Mouse (Mus musculus) forebrain, embryonic 11.5 days (tissue): ENCODE results near the gene Stap1. TPM values are rescaled to one million over a fixed set of nuclear protein-coding genes. Genes with fewer than 3 reads are reported as not detected.

Source experiments
- ATAC-seq: fragments of 200-750 bp; cut with Nextera tagmentation; replicated peaks from 2 replicates; pipeline ENCODE4 v1.8.0; 2017; ENCODE audit warnings: moderate TSS enrichment; ENCODE audit not compliant: low FRiP score
- DNase-seq: peaks from one replicate; pipeline ENCODE4 v3.0.0-alpha.2; 2017; ENCODE audit warnings: low spot score
- H3K27ac ChIP-seq: fragments of 300-500 bp; sonication (generic); 2 replicates; pipeline ENCODE4 v1.5.1; 2014; ENCODE audit warnings: low read depth, low read length
- H3K27me3 ChIP-seq: fragments of 300-500 bp; sonication (generic); 2 replicates; pipeline ENCODE4 v1.6.1; 2014; ENCODE audit warnings: mild to moderate bottlenecking, low read length, mixed read lengths; ENCODE audit not compliant: control insufficient read depth, insufficient read depth
- H3K36me3 ChIP-seq: fragments of 300-500 bp; sonication (generic); 2 replicates; pipeline ENCODE4 v1.6.1; 2014; ENCODE audit warnings: mild to moderate bottlenecking, low read length, moderate library complexity, mixed read lengths; ENCODE audit not compliant: control insufficient read depth, insufficient read depth
- H3K4me1 ChIP-seq: fragments of 300-500 bp; sonication (generic); replicated peaks from 2 replicates; pipeline ENCODE4 v1.6.1; 2014; ENCODE audit warnings: low read length, mixed read lengths; ENCODE audit not compliant: control insufficient read depth, insufficient read depth
- H3K4me2 ChIP-seq: fragments of 300-500 bp; sonication (generic); 2 replicates; pipeline ENCODE4 v1.6.1; 2014; ENCODE audit warnings: low read depth, mild to moderate bottlenecking, low read length, moderate library complexity, mixed read lengths; ENCODE audit not compliant: severe bottlenecking
- H3K4me3 ChIP-seq: fragments of 300-500 bp; sonication (generic); 2 replicates; pipeline ENCODE4 v1.5.1; 2014; ENCODE audit warnings: low read depth, low read length
- H3K9ac ChIP-seq: fragments of 300-500 bp; sonication (generic); 2 replicates; pipeline ENCODE4 v1.6.1; 2014; ENCODE audit warnings: low read length
- H3K9me3 ChIP-seq: fragments of 300-500 bp; sonication (generic); 2 replicates; pipeline ENCODE4 v1.6.1; 2016; ENCODE audit warnings: low read length, mixed read lengths; ENCODE audit not compliant: control insufficient read depth
- WGBS: fragments of 180-500 bp; shearing (Covaris S2); extraction: QIAGEN DNeasy Blood & Tissue Kit; methylation state at CpG from one replicate; pipeline ENCODE4 v1.1.7; 2014; 5-methylcytosine and 5-hydroxymethylcytosine counted together
- polyA plus RNA-seq: library from polyadenylated mRNA; unstranded; fragments of >200 nt; fragmentation: Nextera tagmentation; extraction: Ambion mirVana; gene quantifications from 2 replicates; pipeline ENCODE4 v1.2.1, GENCODE M21; 2014

Stap1 gene
- polyA plus RNA-seq, 1 experiment from 2014 or later, result 0.20 TPM

DNA sequence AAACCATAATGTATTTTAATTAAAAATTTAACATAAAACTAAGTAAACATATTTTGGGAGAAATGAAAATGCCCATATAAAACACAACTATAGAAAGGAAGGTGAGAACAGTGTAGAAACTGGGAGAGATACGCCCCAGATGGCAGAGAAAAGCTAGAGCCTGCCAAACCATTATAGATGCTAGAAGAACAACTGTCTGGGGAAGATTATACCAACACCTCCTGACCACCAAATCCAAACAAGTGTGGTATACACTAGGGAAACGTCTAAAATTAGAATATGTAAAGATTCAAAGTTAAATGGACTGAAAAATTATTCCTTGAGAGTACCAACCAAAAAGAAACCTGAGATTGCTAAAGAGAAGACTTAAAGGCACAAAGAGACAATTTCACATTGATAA, 35.1 kb downstream of the Stap1 start:
- no peak overlapping the region for H3K4me2 ChIP-seq
- H3K27ac ChIP-seq, result no peak overlapping the region
- WGBS, result 83% methylated on average over 2 of the region's 2 CpGs
- ATAC-seq (no peak), DNase-seq (no peak)
- H3K27me3 ChIP-seq, result no peaks in the 10 kb centered on the region
- no peaks in the 10 kb centered on the region for H3K36me3 ChIP-seq
- H3K9me3 ChIP-seq, result no peaks in the 10 kb centered on the region
- H3K4me3 ChIP-seq, result no peak overlapping the region
- H3K9ac ChIP-seq, result no peak overlapping the region
- no peaks in the 10 kb centered on the region for H3K4me1 ChIP-seq

GRCm38 (mm10) chr5:86111074-86111473, 39.5 kb downstream of the Stap1 start:
- 88% methylated on average over 1 of the region's 1 CpGs for WGBS
- Histone ChIP-seq H3K36me3 (no peaks in the 10 kb centered on the region; the same call in 1 of the 2 replicates), H3K4me1 (no peaks in the 10 kb centered on the region), H3K27ac (no peak overlapping the region), H3K27me3 (no peaks in the 10 kb centered on the region), H3K9ac (no peak overlapping the region), H3K4me3 (no peak overlapping the region), H3K9me3 (no peaks in the 10 kb centered on the region), H3K4me2 (no peak overlapping the region)
- ATAC-seq, result no peak
- no peak for DNase-seq

GRCm38 (mm10) chr5:86113037-86113436, 41.5 kb downstream of the Stap1 start:
- Histone ChIP-seq H3K4me2 (no peak overlapping the region), H3K36me3 (no peaks in the 10 kb centered on the region; the same call in 1 of the 2 replicates), H3K9me3 (no peaks in the 10 kb centered on the region), H3K9ac (no peak overlapping the region), H3K27me3 (no peaks in the 10 kb centered on the region), H3K4me1 (no peaks in the 10 kb centered on the region), H3K27ac (no peak overlapping the region), H3K4me3 (no peak overlapping the region)
- no peak for ATAC-seq
- DNase-seq, result no peak
- 94% methylated on average over 2 of the region's 2 CpGs for WGBS

DNA sequence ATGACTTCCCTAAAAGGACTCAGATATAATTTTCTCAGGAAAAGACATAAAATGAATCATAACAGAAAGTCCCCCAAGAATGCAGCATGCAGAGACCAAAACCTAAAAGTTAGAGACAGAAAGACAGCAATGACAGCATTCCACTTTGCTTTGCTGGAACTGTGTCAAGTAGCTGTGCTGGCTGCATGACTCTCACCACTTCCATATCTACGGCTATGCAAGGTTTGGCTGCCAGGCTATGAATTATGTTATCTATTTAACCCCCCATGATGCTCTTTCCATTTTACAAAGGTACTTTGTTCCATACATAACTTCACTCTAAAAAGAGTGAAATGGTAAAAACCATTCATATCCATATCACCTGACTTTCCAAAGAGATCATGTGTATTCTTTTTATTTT, 42.5 kb downstream of the Stap1 start:
- Histone ChIP-seq H3K4me3 (no peak overlapping the region), H3K27ac (no peak overlapping the region), H3K27me3 (no peaks in the 10 kb centered on the region), H3K9me3 (no peaks in the 10 kb centered on the region), H3K4me2 (no peak overlapping the region), H3K36me3 (no peaks in the 10 kb centered on the region; the same call in 1 of the 2 replicates), H3K4me1 (no peaks in the 10 kb centered on the region), H3K9ac (no peak overlapping the region)
- ATAC-seq (no peak), DNase-seq (no peak)
- 94% methylated on average over 1 of the region's 1 CpGs for WGBS

DNA sequence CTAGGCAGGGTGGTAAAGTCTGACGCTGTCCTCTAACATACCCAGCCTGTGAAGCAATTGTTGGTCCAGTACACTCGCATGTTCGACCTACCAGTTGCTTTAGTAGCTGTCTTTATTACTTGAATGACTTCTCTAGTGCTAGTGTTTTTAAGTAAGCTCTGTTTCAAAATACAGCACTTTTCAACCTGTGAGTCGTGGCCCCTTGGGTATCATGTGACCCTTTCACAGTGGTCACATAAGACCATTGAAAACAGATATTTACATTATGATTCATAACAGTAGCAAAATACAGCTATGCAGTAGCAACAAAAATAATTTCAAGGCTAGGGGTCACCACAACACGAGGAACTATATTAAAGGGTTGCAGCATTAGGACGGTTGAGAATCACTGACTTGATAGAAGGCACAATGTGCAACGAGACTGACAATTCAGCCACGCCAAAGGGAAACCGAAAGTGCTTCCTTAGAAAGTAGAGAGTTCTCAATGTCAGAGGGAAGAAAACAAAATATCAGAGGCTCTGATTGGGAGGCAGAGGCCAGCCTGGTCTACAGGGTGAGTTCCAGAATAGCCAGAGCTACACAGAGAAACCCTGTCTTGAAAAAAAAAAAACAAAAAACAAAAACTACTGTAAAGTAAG, 47.0 kb downstream of the Stap1 start:
- 93% methylated on average over 9 of the region's 9 CpGs for WGBS
- no peak for ATAC-seq
- no peak overlapping the region for H3K27ac ChIP-seq
- no peak for DNase-seq
- no peak overlapping the region for H3K4me2 ChIP-seq
- H3K27me3 ChIP-seq, result no peaks in the 10 kb centered on the region
- H3K4me3 ChIP-seq, result no peak overlapping the region
- no peaks in the 10 kb centered on the region for H3K9me3 ChIP-seq
- H3K4me1 ChIP-seq, result no peaks in the 10 kb centered on the region
- no peaks in the 10 kb centered on the region for H3K36me3 ChIP-seq
- H3K9ac ChIP-seq, result no peak overlapping the region

GRCm38 (mm10) chr5:86128749-86129148, 57.2 kb downstream of the Stap1 start:
- Histone ChIP-seq H3K9ac (no peak overlapping the region), H3K27ac (no peak overlapping the region), H3K4me3 (no peak overlapping the region), H3K36me3 (no peaks in the 10 kb centered on the region), H3K4me1 (no peaks in the 10 kb centered on the region), H3K4me2 (no peak overlapping the region), H3K9me3 (no peaks in the 10 kb centered on the region), H3K27me3 (no peaks in the 10 kb centered on the region)
- DNase-seq (no peak), ATAC-seq (no peak)
- 91% methylated on average over 1 of the region's 1 CpGs for WGBS

DNA sequence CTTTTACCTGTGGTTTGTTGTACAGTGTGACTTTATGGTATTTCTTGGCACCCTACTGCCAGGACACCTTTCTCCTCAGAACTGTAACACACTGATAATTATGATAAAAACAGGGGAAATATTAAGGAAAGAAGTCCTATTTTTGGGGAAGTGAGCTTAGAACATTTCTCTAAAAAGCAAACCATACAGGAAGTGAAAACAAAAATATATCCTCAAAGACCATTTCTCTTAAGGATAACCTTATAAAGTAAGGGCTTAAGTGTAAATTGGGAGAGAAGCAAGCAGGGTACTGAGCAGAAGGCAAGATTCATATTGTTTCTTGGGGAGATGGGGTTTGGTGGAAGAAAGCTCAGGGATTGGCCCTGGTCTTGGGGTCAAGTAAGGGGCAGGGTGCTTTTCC, 58.3 kb downstream of the Stap1 start:
- ATAC-seq, result no peak
- no peaks in the 10 kb centered on the region for H3K36me3 ChIP-seq
- DNase-seq, result no peak
- no peaks in the 10 kb centered on the region for H3K27me3 ChIP-seq
- H3K9ac ChIP-seq, result no peak overlapping the region
- no peak overlapping the region for H3K4me3 ChIP-seq
- H3K9me3 ChIP-seq, result no peaks in the 10 kb centered on the region
- no peak overlapping the region for H3K27ac ChIP-seq
- no peak overlapping the region for H3K4me2 ChIP-seq
- H3K4me1 ChIP-seq, result no peaks in the 10 kb centered on the region

Other genes with a start within 250 kb of the Stap1 start
- gene Cenpc1, start 6.2 kb upstream of the Stap1 start, polyA plus RNA-seq, result 45.5 and 48.7 TPM in 2 replicates
- gene Uba6, start 101.1 kb downstream of the Stap1 start, polyA plus RNA-seq, result 22.6 and 24.5 TPM in 2 replicates
- not detected in 2 replicates for gene Gnrhr, start 126.2 kb downstream of the Stap1 start, polyA plus RNA-seq
- not detected in 2 replicates for gene Tmprss11c, start 217.6 kb downstream of the Stap1 start, polyA plus RNA-seq